Mouse (Mus musculus) lung, embryonic 16.5 days (tissue): Measurements from ENCODE around the gene Aurkb. TPM values are rescaled to one million over a fixed set of nuclear protein-coding genes. Genes with fewer than 3 reads are reported as not detected.

Experiments used
- ATAC-seq: fragments of 200-750 bp; cut with Nextera tagmentation; 2 replicates; pipeline ENCODE4 v1.8.0; 2017; ENCODE audit warnings: low read depth, mild to moderate bottlenecking, moderate library complexity
- H3K27ac ChIP-seq: fragments of 300-500 bp; sonication (generic); 2 replicates; pipeline ENCODE4 v1.5.1; 2014; ENCODE audit warnings: mild to moderate bottlenecking, control low read depth, low read length
- H3K27me3 ChIP-seq: fragments of 300-500 bp; sonication (generic); 2 replicates; pipeline ENCODE4 v1.6.1; 2014; ENCODE audit warnings: low read depth, low read length, mixed read lengths; ENCODE audit not compliant: control insufficient read depth, insufficient read depth
- H3K36me3 ChIP-seq: fragments of 300-500 bp; sonication (generic); 2 replicates; pipeline ENCODE4 v1.6.1; 2014; ENCODE audit warnings: low read length; ENCODE audit not compliant: control insufficient read depth, insufficient read depth
- H3K4me1 ChIP-seq: fragments of 300-500 bp; sonication (generic); replicated peaks from 2 replicates; pipeline ENCODE4 v1.6.1; 2014; ENCODE audit warnings: low read length, mixed read lengths; ENCODE audit not compliant: control insufficient read depth, insufficient read depth
- H3K4me2 ChIP-seq: fragments of 300-500 bp; sonication (generic); 2 replicates; pipeline ENCODE4 v1.6.1; 2014; ENCODE audit warnings: low read depth, low read length, control low read depth
- H3K4me3 ChIP-seq: fragments of 300-500 bp; sonication (generic); 2 replicates; pipeline ENCODE4 v1.5.1; 2014; ENCODE audit warnings: mild to moderate bottlenecking, low read length, control low read depth
- H3K9ac ChIP-seq: fragments of 300-500 bp; sonication (generic); 2 replicates; pipeline ENCODE4 v1.6.1; 2014; ENCODE audit warnings: low read length, control low read depth
- H3K9me3 ChIP-seq: fragments of 300-500 bp; sonication (generic); 2 replicates; pipeline ENCODE4 v1.6.1; 2016; ENCODE audit warnings: low read length; ENCODE audit not compliant: control insufficient read depth
- WGBS: fragments of 180-500 bp; shearing (Covaris S2); extraction: QIAGEN DNeasy Blood & Tissue Kit; methylation state at CpG from one replicate; pipeline ENCODE4 v1.1.7; 2014; 5-methylcytosine and 5-hydroxymethylcytosine counted together
- polyA plus RNA-seq: library from polyadenylated mRNA; unstranded; fragments of >200 nt; fragmentation: Nextera tagmentation; extraction: Ambion mirVana; gene quantifications from 2 replicates; pipeline ENCODE4 v1.2.1, GENCODE M21; 2015

Gene Aurkb
- polyA plus RNA-seq, 1 experiment from 2014 or later = 189 TPM

- H3K27ac ChIP-seq = no peak overlapping the region
- H3K27me3 ChIP-seq = no peaks in the 10 kb centered on the region
- 75% methylated on average over 7 of the region's 7 CpGs for WGBS
- H3K4me1 ChIP-seq = no peaks in the 10 kb centered on the region
- H3K9me3 ChIP-seq = no peaks in the 10 kb centered on the region
- H3K4me3 ChIP-seq = no peak overlapping the region
- H3K4me2 ChIP-seq = no peak overlapping the region
- no peak overlapping the region for H3K9ac ChIP-seq
- H3K36me3 ChIP-seq = no peaks in the 10 kb centered on the region
- no peak for ATAC-seq
These were observed 36.2 kb downstream of the Aurkb start for GRCm38 (mm10) chr11:69081613-69082012.

GRCm38 (mm10) chr11:69085608-69086007 is 40.2 kb downstream of the Aurkb start:
- ATAC-seq = no peak
- Histone ChIP-seq H3K9me3 (no peaks in the 10 kb centered on the region), H3K4me2 (no peak overlapping the region), H3K9ac (no peak overlapping the region), H3K36me3 (peaks cover 3% of the 10 kb centered on the region; the same call in 1 of the 2 replicates), H3K4me1 (peaks cover 17% of the 10 kb centered on the region), H3K4me3 (no peak overlapping the region), H3K27me3 (no peaks in the 10 kb centered on the region), H3K27ac (no peak overlapping the region)
- 63% methylated on average over 6 of the region's 6 CpGs for WGBS

- Histone ChIP-seq H3K4me3 (no peak overlapping the region), H3K9ac (no peak overlapping the region), H3K27ac (no peak overlapping the region)
These were observed 40.9 kb downstream of the Aurkb start for GRCm38 (mm10) chr11:69086390-69086789.

GRCm38 (mm10) chr11:69087082-69087481 is 41.6 kb downstream of the Aurkb start:
- peaks cover 18% of the 10 kb centered on the region for H3K4me1 ChIP-seq
- no peaks in the 10 kb centered on the region for H3K9me3 ChIP-seq
- WGBS = 36% methylated on average over 4 of the region's 4 CpGs
- peaks cover 6% of the 10 kb centered on the region; the same call in 1 of the 2 replicates for H3K36me3 ChIP-seq
- no peaks in the 10 kb centered on the region for H3K27me3 ChIP-seq
- peak overlapping the region; percentile 29 for H3K9ac ChIP-seq
- no peak overlapping the region for H3K27ac ChIP-seq
- no peak overlapping the region for H3K4me3 ChIP-seq
- ATAC-seq = no peak
- no peak overlapping the region for H3K4me2 ChIP-seq

More at GRCm38 (mm10) chr11:69086390-69086789, 40.9 kb downstream of the Aurkb start:
- no peak for ATAC-seq
- Histone ChIP-seq H3K4me1 (peaks cover 18% of the 10 kb centered on the region), H3K36me3 (peaks cover 6% of the 10 kb centered on the region; the same call in 1 of the 2 replicates), H3K4me2 (no peak overlapping the region), H3K27me3 (no peaks in the 10 kb centered on the region), H3K9me3 (no peaks in the 10 kb centered on the region)
- WGBS = 48% methylated on average over 6 of the region's 6 CpGs

- no peak overlapping the region for H3K27ac ChIP-seq
- no peak overlapping the region; the same call in 1 of the 2 replicates for H3K4me2 ChIP-seq
- H3K36me3 ChIP-seq = peaks cover 7% of the 10 kb centered on the region; the same call in 1 of the 2 replicates
- H3K9ac ChIP-seq = no peak overlapping the region
- H3K4me3 ChIP-seq = no peak overlapping the region
- no peak for ATAC-seq
- H3K9me3 ChIP-seq = no peaks in the 10 kb centered on the region
- 62% methylated on average over 2 of the region's 2 CpGs for WGBS
- peaks cover 18% of the 10 kb centered on the region for H3K4me1 ChIP-seq
- no peaks in the 10 kb centered on the region for H3K27me3 ChIP-seq
These were observed 42.1 kb downstream of the Aurkb start for GRCm38 (mm10) chr11:69087597-69087996.

- Histone ChIP-seq H3K27ac (peak within 1 kb of the TSS; percentile 95), H3K9ac (peak within 1 kb of the TSS; percentile 100), H3K9me3 (no peaks in the 10 kb centered on the region), H3K4me2 (peak within 1 kb of the TSS; percentile 75), H3K36me3 (peaks cover 10% of the 10 kb centered on the region; the same call in 1 of the 2 replicates), H3K4me3 (peak within 1 kb of the TSS; percentile 99), H3K27me3 (no peaks in the 10 kb centered on the region), H3K4me1 (peaks cover 18% of the 10 kb centered on the region)
- peak; percentile 85 for ATAC-seq
- WGBS = under 1% methylated on average over 59 of the region's 67 CpGs
These were observed 42.8 kb downstream of the Aurkb start, which contains the start of gene Vamp2 for GRCm38 (mm10) chr11:69088103-69088855. Gene Vamp2 (plus strand): TSS chr11:69088490.

GRCm38 (mm10) chr11:69088856-69089615 is 43.6 kb downstream of the Aurkb start:
- Histone ChIP-seq H3K4me1 (peaks cover 20% of the 10 kb centered on the region), H3K4me2 (peak overlapping the region; percentile 75), H3K36me3 (peaks cover 10% of the 10 kb centered on the region; the same call in 1 of the 2 replicates), H3K27me3 (no peaks in the 10 kb centered on the region), H3K9me3 (no peaks in the 10 kb centered on the region), H3K27ac (peak overlapping the region; percentile 95), H3K9ac (peak overlapping the region; percentile 100), H3K4me3 (peak overlapping the region; percentile 99)
- ATAC-seq = peak; percentile 19
- WGBS = 10% methylated on average over 25 of the region's 25 CpGs

GRCm38 (mm10) chr11:69089616-69090290 is 44.3 kb downstream of the Aurkb start:
- ATAC-seq = no peak

More at GRCm38 (mm10) chr11:69089616-69090290, 44.3 kb downstream of the Aurkb start:
- 79% methylated on average over 12 of the region's 12 CpGs for WGBS
- H3K4me2 ChIP-seq = peak overlapping the region; percentile 75
- H3K9me3 ChIP-seq = no peaks in the 10 kb centered on the region
- H3K4me3 ChIP-seq = peak overlapping the region; percentile 99
- no peaks in the 10 kb centered on the region for H3K27me3 ChIP-seq
- peaks cover 10% of the 10 kb centered on the region; the same call in 1 of the 2 replicates for H3K36me3 ChIP-seq
- no peak overlapping the region for H3K27ac ChIP-seq
- H3K9ac ChIP-seq = peak overlapping the region; percentile 100
- peaks cover 25% of the 10 kb centered on the region for H3K4me1 ChIP-seq
